Mouse (Mus musculus): Measurements from ENCODE around the gene Hist1h1a.
A peak's percentile ranks its signal among the peaks of the same experiment; 100 is the strongest.
"Not testable (repeated sequence)": the region's sequence is repeated elsewhere in the genome, so short reads cannot be mapped to it uniquely, and the experiment has no call there.

Hist1h1a gene

GRCm38 (mm10) chr13:23763586-23764323, at the start of gene Hist1h1a:
Gene Hist1h1a, plus strand, starts transcription at chr13:23763666.
- peak; percentile 91 for DNase-seq (ENCODE audit: low read depth, low spot score)

DNA sequence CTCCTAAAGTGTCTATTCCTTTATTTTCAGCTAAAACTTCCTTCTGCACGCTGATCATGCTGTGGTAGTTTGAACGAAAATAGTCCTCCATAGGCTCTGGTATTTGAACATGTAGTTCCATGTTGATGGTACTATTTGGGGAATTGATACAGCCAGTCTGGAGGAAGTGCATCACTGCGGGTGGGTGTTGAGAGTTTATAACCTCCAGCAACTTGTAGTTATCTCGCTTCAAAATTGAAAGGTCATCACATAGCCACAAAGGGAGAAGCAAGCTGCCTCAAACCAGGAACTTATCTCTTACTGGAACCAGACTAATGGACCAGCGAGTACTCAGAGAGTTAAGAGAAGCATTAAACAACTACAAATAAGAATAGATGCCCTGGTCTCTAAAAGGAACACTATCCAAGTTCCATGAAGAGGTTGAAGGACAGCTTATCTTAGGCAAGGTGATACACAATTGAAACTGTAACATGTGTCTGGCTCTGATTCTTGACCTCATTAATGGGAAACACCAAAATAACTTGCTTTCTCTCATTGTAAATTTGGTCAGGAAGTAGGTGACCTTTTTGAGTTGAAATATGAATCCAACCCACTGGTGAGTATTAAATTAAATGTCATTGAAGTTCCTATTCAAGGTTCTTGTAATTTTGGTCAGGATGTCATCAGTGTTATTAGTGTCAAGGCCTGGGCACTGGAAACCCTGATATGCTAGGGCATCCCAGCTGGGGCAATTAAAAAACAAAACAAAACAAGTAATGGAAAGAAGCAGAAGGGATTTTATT, 47.0 kb upstream of the Hist1h1a start:
- DNase-seq (ENCODE audit: low read depth, low spot score): no peak

DNA sequence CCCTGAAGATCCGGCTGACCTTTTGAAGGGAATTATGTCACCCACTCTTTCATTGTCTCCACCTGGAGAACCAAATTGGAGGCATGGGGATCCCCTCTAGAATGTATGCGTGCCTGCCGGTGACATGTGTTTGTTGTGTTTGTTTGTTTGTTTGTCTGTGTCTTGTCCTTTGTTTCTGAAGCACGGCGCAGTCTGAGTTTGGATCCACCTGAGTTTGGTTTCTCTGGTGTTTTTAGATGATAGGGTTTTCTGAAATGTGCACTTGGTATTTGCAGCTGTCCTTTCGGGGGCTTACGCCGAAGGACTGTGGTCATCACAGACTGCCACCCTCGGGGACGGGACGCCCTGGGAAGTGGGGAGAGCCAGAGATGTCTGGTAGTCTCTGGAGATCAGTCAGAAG, 46.3 kb upstream of the Hist1h1a start:
- DNase-seq (ENCODE audit: low read depth, low spot score): no peak

DNA sequence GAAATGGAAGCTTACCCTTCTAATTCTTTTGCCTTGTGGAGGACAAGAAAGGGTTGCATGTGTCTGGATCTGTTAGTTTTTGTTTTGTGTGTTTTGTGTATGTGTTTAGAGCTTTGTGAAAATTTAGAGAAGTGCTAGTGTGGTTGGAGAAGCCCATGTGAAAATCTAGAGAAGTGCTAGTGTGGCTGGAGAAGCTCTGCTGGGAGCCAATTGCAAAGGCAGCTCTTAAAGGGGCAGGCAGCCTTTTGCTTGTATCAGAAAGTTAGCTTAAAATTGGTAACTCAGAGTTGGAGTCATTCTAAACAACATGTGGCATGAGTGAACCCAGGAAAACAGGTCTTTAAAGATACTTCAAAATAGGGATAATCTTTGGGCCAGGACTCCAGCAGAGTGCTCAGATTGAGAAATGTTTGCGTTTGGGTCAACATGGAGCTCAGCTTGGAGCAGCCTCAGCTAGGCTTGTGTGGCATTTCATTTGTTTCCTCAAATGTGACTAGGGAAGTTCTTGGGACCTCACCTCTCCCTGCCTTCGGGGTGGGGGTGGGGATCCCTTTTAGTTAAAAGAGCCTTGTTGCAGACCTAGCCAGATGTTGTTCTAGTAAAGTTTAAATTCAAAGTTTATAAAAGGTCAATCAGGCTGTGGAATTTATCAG, 45.7 kb upstream of the Hist1h1a start:
- not testable (repeated sequence) for DNase-seq (ENCODE audit: low read depth, low spot score)

DNA sequence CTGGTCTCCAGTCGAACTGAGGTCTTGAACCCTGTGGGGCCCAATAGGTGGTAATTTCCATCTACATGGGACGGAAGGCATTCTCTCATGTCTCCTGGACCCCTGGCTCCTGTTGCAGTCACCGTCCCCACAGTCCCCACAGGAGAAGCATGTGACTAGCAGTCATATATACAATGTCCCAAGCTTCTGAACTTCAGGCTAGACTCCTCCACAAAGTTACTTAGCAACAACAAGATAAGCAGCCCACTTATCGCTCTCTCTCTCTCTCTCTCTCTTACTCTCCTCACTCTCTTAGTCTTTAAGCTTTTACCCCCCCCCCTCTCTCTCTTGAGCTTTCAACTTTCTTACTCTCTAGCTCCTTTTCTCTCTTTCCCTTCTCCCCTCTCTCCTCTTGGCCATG, 39.2 kb upstream of the Hist1h1a start:
- DNase-seq (ENCODE audit: low read depth, low spot score): no peak

- DNase-seq (ENCODE audit: low read depth, low spot score): no peak
Observed at GRCm38 (mm10) chr13:23725213-23725612, 38.3 kb upstream of the Hist1h1a start.

DNA sequence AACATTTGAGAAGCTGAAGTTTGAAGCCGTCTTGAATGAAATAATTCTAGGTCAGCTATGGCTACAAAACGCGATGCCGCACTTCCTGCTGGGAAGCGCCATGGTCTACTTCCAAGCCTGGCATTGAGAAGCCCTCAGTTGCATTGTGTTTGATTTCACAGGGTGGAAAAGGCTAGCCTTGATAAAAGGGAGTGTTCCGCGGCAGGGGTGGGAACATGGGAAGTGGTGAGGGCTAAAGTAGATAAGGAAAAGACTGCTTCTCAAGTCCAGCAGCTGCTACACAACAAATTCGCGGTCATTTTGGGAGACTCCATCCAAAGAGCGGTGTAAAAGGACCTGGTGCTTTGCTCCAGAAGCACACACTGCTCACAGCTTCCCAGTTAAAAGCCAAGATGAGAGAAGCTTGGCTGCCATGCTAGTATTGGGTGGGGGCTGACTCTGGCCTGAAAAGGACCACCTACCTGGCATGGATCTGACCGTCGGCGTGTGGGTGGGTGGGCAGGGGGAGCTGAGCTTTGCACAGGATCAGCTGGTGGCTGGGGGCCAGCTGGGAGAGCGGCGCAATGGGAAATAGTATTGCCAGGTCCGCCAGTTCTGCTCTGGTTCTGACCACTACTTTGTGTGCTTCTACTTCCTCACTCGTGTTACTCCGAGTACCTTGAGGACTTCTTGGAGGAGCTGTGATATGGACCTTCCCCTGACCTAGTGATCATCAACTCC, 34.8 kb upstream of the Hist1h1a start:
- DNase-seq (ENCODE audit: low read depth, low spot score): no peak

- no peak for DNase-seq (ENCODE audit: low read depth, low spot score)
Observed at GRCm38 (mm10) chr13:23729192-23729525, 34.3 kb upstream of the Hist1h1a start.

GRCm38 (mm10) chr13:23729706-23730105, 33.8 kb upstream of the Hist1h1a start:
- DNase-seq (ENCODE audit: low read depth, low spot score): no peak

DNA sequence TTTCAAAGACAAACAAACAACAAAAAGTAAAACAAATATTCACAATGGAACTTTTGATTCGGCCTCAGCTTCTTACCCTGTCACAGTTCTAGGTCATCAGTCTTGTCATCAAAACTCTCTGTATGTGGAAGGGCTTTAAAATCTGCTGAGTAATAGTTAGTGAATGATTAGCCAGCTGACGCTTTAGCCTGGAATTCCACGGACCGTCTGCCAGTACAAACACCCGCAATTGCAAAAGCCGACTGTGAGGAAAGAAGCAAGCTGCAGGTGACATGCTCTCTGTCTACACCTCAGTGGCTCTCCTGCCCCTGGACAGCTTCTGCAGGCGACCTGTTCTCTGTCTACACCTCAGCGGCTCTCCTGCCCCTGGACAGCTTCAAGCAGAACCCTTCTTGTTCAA, 33.0 kb upstream of the Hist1h1a start:
- no peak for DNase-seq (ENCODE audit: low read depth, low spot score)

DNA sequence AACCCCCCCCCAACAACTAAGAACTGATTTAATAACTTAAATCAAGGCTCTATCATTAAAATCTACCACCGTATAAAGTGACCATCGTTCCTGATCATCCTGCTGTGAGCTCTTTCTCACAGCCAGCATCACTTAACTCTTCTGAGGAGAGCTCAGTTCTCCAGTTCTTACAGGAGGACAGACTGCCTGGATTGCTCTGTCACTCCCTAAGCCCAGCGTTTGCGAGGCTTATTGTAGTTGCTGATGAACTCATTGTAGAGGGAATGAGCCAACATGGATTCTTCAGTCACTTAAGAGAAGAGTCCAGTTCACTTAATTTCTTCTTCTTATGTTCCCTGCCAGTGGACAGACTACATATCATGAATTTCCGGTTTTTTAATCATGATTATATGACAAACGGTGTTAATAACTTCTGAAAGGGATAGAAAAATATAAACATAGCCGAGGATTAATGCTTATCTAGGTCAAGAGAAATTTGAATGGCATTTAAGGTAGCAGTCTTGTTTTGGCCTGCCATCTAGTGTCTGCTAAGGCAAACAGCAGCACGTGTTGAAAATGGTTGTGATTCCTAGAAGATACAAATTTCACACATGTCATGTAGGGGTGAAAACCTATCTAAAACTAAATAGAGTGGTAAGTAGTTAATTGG, 31.2 kb upstream of the Hist1h1a start:
- peak; percentile 46 for DNase-seq (ENCODE audit: low read depth, low spot score)

GRCm38 (mm10) chr13:23737091-23737490, 26.4 kb upstream of the Hist1h1a start:
- DNase-seq (ENCODE audit: low read depth, low spot score): no peak

GRCm38 (mm10) chr13:23738041-23738440, 25.4 kb upstream of the Hist1h1a start:
- DNase-seq (ENCODE audit: low read depth, low spot score): no peak

DNA sequence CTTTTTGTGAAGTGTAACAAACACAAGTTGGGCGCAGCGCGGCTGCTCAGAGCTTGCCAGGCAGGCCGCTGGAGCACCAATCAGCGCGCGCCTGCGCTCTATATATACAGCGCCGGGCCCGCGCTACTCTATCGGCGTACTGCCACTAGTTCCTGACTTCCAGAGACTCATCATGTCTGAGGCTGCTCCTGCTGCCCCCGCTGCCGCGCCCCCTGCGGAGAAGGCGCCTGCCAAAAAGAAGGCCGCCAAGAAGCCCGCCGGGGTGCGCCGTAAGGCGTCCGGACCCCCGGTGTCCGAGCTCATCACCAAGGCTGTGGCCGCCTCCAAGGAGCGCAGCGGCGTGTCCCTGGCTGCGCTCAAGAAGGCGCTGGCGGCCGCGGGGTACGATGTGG, 24.8 kb upstream of the Hist1h1a start, which contains the start of gene Hist1h1c:
Gene Hist1h1c, plus strand, starts transcription at position 132 of the 392 bp plus-strand sequence.
- peak; percentile 97 for DNase-seq (ENCODE audit: low read depth, low spot score)

DNA sequence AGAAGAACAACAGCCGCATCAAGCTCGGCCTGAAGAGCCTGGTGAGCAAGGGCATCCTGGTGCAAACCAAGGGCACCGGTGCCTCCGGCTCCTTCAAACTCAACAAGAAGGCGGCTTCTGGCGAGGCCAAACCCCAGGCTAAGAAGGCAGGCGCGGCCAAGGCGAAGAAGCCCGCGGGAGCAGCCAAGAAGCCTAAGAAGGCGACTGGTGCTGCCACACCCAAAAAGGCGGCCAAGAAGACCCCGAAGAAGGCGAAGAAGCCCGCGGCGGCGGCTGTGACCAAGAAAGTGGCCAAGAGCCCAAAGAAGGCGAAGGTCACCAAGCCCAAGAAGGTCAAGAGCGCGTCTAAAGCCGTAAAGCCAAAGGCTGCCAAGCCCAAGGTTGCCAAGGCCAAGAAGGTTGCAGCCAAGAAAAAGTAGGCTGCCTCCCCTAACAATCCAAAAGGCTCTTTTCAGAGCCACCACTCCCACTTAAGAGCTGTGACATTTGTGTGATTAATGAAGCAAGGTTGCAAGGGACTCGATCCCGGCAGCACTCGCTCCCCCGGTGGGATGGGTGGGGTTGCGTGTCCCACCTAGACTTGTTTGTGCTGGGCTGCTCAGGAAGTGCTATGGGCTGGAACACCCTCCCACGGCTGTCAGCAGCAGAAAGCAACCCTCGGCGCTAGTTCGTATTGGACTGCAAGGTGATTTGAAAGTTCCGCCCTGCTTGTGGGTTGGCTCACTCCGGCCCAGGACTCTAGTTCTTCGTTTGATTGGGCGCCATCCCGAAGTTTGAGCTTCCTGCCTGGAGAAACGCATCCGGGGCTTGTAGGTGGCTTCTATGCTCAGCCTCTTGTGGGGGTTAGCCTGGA, 24.2 kb upstream of the Hist1h1a start:
- DNase-seq (ENCODE audit: low read depth, low spot score): peak; percentile 95

- no peak for DNase-seq (ENCODE audit: low read depth, low spot score)
Observed at GRCm38 (mm10) chr13:23739922-23740252, 23.6 kb upstream of the Hist1h1a start.

DNA sequence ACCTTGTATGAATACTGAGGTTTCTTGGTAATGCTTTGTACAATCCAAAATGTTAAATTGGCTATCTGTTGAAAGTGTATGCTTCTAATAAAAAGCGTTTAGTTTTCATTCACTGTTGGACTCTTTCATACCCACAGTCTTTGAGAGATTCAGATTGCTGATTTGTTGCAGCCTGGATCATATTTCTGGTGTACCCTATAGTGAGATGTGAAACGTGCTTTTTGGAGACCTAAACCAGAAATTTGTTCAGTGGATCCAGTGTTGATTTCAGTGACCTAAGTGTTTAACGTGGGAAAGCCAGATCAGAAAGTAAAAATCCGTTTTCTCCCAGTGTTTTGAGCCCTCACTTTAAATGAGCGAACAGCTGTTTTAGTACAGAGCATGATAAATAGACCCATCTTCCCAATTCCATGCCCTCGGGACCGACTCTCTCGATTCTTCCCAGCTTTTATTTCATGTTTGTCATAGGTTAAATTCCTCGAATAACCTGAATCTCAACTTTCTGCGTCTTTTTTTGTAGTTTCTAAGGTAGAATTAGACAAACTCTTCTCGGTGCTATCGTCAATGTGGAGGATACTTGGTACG, 23.1 kb upstream of the Hist1h1a start:
- no peak for DNase-seq (ENCODE audit: low read depth, low spot score)

- peak; percentile 47 for DNase-seq (ENCODE audit: low read depth, low spot score)
Observed at GRCm38 (mm10) chr13:23740910-23741309, 22.6 kb upstream of the Hist1h1a start.

GRCm38 (mm10) chr13:23742007-23742406, 21.5 kb upstream of the Hist1h1a start:
- peak; percentile 10 for DNase-seq (ENCODE audit: low read depth, low spot score)

- no peak for DNase-seq (ENCODE audit: low read depth, low spot score)
Observed at GRCm38 (mm10) chr13:23743215-23743614, 20.3 kb upstream of the Hist1h1a start.
